Mouse (Mus musculus) adipocyte (in vitro differentiated cells): ENCODE measurements around the gene Slc24a4.
A peak's percentile ranks its signal among the peaks of the same experiment; 100 is the strongest.
"Not testable (repeated sequence)": the region's sequence is repeated elsewhere in the genome, so short reads cannot be mapped to it uniquely, and the experiment has no call there.

Source experiments
- DNase-seq: peaks from one replicate; pipeline ENCODE4 v3.0.0-alpha.2; 2016; ENCODE audit warnings: low spot score

Slc24a4 gene

DNA sequence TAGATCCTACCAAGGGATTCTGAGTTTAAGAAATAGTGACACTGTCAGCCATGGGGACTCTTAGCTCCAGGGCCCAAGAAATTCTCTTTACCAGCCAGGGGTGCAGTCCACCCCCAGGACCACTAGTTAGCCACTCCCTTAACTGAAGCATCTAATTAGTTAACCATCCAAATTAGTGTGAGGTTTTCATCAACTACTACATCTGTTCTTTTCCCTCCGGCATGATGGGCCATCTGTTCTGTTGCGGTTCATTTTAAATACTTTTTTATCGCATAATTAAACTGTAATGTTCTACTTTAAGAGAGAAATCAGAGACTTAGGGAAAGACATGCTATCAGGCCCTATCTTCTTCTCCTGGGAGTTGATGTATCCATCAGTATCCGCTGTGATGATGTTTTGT, 121.8 kb downstream of the Slc24a4 start:
- DNase-seq, result no peak

DNA sequence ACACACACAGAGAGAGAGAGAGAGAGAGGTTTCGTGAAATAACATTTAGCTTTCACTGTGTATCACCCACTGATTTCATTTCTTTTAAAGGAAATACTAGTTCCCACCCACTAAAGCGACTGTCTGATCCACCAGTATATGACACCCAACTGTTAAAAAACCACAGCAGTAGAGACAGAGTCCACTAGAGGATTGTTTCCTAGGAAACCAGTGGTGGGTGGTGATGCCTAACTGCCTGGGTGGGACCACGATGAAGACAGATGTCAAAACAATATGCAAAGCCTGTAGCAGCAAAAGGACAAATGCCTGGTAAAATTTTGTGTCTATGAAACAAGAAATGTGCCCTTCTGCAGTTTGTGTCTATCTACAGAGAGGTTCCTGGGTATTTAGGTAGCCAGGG, 122.5 kb downstream of the Slc24a4 start:
- DNase-seq, result no peak

DNA sequence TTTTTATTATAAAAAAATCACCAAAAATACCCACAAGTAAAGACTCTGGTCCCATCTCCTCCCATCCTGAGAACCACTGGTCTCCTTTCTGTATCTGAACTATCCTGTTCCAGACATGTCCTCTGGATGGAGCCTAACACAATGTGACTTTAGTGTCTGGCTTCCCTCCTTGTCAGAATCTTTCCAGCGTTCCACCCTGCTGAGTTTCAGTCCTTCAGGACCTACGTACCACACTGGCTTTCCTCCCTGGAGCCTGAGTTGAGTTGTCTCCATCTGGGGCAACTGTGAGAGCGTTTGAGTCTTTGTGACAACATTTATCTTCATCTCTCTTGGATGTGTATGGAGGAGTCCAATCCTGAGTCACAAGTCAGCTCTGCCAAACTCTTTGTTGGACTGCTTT, 123.5 kb downstream of the Slc24a4 start:
- DNase-seq, result peak; percentile 78

DNA sequence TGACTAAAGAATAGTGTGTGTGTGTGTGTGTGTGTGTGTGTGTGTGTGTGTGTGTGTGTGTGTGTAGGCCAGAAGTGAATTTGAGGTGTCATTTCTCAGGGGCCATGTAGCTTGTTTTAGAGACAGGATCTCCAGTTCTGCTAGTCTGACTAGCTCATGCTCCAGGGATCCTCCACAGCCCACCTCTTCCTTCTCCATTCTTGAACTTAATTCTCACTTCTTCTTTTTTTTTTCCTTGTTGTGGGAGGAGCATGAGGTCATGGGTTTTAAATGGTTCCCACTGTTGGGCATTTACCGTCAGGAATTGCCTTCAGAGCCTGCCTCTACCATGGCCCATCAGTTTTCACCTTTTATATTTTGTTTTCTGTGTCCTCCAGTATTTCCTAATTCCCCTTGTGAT, 124.0 kb downstream of the Slc24a4 start:
- DNase-seq, result no peak

DNA sequence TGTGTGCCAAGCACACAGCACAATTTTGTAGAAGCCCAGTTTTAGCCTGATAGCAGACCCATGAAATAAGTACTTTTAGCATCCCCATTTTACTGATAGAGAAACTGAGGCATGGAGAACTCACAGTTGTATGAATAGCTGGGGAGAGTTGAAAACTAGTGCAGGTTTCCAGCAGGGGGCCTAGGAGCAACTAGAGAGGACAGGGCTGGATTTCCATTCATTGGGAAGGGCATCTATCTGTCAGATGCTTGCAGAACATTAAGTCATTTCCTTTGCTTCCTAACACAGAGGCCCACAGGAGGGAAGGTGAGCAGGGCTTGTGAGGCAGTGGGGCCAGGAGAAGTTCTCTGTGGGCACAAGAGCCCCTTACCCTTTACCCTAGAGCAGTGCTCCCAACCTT, 126.5 kb downstream of the Slc24a4 start:
- DNase-seq, result peak; percentile 21

DNA sequence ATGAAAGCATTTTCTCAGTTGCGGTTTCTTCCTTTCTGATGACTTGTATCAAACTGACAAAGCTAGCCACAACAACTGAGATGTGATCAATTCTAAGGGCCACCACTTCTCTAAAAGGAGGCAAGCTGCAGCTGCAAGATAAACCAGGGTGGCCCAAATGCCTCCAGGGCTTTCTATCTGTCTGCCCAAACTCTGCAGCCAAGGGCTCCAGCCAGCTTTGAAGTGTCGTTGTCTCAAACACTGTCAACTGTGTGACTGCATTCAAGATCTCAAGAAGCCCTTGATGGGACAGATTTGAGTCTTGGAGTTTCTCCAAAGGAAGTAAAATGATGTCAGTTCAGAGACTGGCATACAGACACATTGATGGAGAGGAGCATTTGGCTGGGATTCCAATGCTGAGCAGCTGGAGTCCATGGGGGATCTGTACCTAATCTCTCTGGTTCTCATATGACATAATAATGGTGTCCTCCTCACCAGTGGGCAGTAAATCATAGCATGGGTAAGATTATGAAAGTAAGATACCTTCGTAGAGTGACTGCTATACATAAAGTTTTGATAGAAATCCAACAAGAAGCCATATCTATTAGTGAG, 130.1 kb downstream of the Slc24a4 start:
- DNase-seq, result no peak

DNA sequence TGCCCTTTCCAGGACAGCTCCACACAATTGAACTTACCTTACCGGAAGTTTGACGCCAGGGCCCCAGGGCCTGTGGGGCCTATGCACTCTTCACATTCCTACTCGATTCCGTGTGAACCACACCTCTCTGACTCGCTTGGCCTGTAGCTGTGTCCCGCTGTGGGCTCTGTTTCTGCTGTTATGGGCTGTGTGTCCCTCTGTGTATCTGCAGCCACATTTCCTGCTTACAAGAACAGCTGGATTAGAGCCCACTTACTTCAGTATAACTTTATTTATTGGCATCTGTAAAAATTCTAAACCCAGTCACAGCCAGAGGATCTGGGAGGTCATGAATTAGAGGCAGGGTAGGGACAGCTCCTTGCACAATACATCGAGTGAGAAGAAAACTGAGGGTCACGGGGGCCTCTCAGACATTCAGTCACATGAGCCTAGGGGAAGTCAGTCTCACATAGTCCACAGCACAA, 133.4 kb downstream of the Slc24a4 start:
- DNase-seq, result peak; percentile 19

DNA sequence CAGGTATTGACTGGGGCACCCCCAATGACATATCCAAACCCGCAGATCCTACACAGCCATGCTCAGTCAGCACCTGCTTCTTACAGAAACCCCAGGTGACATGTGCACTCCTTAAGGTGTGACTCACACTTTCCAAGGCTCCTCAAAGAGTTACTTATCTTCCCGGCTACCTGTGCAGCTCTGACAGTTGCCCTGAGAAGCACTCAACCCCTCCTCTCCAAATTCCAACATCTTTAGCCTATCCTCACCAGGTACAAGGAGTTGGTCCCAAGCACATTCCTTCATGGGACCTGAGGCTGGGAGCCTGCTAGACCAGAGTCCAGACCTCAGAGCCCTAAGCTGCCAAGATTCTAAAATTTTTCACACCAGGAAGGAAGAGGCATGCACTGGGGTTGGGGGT, 134.3 kb downstream of the Slc24a4 start:
- DNase-seq, result no peak

DNA sequence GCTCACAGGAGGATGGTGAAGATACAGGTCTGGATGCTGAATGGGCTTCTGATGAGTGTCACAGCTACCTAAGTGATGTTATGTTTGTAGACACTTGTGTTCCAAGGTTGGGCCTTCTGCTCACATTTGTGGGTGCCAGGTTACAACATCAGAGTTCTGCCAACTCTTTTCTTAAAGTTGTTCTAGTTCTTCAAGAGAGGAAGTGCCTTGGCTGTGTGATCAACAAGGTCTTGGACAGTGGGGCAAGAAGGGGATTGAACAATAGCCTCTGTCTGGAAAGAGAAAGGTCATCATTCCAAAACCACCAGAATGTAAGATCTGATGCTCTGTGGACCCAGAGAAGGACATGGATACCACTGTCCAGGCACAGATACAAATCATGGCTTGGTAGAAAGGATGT, 134.7 kb downstream of the Slc24a4 start:
- DNase-seq, result no peak

DNA sequence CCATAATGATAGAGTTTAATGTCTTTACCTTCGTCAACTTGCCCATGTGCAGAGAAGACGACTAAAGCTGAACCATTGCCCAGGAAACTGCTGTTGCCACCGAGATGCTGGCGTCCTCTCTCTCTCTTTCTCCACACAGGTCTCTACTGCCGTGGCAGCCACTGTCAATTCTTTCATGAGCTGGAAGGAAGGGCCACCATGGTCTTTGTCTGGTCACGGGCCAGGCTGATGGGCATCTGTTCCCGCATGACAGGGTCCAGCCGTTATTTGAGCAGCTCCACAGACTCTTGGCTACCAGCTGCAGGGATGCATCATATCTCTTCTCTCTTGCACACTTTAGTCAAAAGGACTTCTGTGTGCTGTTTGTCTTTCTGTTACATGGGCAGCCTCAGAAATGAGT, 137.9 kb downstream of the Slc24a4 start:
- no peak for DNase-seq

DNA sequence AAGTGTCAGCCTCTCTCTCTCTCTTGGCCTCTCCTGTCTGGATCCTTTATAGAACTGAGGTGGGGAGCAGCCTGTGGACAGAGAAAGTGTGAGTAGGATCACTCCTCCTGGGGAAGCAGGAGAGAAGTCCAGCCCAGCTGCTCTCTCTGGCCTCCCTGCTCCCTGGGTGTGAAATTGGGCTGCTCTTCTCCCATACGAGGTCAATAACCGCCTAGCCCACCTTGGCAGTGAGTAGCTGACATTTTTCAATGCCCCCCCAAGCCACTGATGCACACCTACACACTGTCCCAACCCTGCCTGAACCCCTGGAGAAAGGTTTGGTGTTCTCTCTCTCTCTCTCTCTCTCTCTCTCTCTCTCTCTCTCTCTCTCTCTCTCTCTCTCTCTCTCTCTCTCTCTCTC, 140.6 kb downstream of the Slc24a4 start:
- DNase-seq, result no peak

DNA sequence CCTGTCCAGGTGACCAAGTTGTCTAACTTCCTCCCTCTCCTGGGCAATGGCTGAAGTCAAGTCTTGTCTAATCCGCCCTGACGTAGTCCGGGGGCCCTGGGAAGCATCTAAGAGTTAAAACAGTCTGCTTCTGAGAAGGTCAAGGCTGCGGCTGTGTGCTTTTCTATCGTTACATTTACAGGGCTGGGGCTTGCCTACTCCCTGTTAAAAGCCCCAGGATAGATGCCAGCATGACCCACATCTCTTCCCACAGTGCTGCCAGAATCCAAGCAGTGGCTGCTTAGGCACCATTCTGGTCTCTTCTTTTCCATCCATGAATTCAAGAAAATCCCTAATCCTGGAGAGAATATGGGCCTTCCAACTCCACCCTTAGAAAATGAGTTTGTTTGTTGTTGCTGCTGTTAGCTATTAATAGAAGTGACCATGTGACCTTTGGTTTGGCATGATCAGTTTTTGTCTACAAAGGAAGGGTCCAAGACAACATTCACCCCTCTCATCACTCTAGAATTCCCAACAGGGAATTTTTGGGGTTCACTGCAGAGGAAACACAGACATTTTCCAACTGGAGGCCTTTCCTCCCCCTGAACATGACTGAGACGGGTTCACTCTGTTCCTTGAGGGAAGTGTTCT, 142.4 kb downstream of the Slc24a4 start:
- DNase-seq, result no peak

DNA sequence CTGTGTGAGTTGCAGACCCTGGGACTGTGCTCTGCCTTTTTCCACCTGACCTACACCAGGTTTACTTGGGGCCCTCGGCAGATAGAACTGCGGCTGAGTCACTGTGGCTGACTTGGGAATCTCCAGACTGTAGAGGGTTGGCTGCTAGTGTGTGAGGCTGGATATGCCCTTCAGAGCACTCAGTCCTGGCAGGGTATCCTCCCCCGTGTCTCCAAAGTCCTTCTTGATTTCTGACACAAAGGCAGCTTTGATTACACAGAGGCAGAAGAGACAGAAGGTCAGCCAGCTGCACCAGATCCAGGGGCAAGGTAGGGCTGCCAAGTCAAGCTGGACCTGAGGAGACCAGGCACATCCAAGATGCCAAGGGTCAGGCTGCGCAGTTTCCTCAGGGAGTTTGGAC, 142.9 kb downstream of the Slc24a4 start:
- peak; percentile 48 for DNase-seq

DNA sequence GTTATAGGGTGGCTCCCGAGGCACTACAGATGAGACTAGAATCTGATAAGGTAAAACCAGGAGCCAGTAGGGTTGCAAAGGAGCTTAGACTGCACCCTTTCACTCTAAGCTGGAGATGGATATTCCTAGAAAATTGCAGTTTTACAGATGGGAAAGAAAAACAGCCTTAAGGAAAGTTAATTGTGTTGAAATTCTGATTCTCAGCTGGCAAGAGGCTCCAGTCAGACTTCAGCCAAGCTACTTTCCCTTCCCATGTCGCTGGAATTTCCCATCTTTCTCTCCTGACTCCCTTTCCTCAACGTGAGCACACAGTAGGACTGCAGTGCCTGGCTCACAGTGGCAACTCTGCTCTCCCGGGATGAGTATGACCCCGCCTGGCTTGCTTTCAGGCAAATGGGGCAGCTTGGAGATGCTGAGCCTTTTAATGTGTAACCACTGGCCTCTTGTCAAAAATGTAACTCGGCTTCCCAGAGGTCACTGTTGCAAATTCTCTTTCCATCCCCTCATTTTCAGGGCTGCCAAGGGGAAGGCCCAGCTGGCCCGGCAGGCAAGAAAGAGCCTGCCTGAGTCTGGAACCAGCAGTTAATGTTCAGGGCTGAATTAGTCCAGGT, 147.4 kb downstream of the Slc24a4 start:
- DNase-seq, result peak; percentile 90

DNA sequence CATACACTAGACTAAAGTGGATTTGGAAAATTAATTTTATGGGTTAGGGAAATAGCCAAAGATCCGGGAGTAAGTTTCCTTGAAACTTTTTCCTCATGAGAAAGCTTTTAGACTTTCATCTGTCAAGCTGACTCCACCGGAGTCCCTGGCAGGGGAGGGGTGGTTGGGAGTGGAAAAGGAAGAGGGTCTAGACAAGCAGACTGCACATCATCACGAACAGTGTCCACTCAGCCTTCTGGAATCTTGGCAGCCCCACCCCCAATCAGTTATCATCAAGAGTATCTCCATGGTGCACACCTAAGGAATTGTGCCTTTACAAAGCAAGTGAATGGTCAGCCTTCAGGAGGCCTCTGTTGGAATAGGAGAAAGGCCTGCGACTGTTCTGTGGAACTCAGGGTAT, 151.8 kb downstream of the Slc24a4 start:
- not testable (repeated sequence) for DNase-seq

DNA sequence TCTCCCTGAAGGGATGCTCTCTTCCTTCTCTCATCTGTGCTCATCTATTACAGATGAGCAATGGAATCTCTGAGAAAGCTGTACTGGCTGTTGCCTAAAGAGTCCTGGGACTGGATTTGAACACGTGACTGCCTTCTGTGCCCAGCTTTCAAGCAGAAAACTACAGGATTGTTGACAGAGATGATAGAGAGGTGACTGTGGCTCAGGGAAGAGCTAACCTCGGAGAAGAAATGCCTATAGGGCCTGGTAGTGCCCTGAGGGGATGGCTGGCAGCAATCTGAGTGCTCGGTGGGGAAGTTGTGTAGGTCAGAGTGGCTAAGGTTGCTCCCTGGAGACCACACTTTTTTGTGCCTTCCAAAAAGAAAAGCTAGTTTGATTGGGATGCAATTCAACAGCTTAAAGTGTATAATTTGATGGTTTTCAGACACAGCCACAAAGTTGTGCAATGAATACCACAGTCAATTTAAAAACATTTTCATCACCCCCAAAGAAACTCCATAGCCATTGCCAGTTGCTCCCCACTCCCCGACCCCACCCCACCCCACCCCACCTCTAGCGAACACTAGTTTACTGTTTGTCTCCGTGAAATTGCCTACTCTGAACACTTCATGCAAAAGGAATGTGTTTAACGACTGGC, 152.5 kb downstream of the Slc24a4 start:
- no peak for DNase-seq

DNA sequence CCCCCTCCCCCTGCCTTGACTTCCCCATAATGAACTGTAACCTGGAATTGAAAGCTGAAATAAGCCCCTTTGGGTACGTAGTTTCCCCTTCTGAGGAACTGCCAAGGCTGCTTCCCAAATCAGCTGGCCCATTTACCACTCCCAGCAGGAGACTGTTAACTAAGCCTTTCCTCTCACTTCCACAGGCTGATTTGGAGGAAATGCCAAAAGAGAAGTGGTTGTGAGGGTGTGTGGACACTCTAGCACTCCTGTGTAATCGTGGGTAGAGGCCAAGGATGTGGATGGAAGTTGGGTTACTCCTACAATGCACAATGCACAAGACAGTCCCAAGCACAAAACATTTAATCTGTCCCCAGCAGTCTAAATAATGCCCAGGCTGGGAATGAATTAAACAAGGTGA, 153.6 kb downstream of the Slc24a4 start:
- no peak for DNase-seq

DNA sequence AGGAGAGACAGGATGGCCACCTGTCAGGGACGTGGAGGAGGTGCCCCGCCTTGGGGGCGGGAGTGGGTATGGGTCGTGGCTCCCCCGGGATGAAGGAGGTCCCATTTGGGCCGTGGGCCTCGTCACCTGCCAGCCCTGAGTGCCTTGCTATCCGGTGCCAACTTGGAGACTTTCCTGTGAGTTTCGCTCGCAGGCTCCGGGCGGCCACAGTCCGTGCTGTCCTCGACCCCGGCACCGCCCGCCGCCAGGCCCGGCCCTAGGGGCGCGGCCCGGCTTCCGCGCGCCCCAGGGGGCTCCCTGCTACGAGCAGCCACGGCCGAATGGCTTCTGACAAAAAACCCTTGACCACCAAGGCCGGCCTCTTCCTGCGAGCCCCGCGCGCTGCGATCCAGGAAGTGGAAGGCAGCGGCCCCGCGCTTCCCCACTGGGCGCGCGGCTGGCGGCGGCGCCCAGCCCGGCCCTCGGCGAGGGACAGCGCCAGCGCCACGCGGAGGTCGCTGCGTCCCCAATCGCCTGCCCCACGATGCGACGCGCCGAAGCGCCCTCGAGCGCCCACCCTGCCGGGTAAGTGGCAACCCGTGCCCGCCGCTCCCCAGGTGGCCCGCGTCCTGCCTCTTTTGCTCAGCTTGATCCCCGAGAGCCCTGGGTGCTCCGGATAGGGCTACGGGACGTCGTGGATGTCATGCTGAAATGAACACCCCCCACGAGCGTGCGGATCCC, 154.4 kb downstream of the Slc24a4 start, which contains the start of gene Rin3:
TSS of gene Rin3 (plus strand) at position 286 of the 720 bp plus-strand sequence.
- DNase-seq, result no peak

DNA sequence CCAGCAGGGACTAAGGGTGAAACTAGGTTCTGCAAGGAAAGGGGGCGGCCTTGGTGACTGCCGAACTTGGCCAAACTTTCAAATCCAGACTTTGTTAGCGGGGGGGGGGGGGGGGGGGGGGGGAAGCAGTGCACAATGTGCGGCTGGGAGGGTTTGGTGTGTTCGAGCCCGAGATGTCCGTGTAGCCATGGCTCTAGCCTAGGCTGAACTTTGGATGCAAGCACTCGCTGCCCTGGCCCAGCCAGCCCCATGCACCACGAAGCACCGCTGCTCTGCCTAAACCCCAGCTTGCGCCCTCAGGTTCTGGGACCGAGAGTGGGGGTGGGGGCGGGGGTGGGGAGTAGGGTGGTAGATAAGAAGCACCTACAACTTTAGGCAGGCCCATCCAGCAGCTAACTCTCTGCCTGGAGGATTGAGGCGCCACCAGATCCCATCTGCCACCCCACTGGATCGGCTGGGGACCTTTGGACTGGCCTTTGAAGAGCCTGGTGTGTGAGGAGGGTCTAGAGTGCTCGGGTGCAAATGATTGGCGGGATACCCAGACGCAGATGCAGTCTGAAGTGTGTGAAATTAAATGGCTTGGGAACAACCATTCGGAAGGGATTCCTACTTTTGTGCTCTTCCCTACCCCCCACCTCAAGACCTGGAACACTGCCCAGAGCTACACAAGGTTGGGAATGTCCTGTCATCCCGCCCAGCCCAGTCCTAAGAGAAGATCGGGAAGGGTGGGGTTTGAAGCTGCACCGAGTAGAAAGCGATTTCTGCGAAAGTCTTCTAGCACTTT, 155.1 kb downstream of the Slc24a4 start:
- peak; percentile 64 for DNase-seq

DNA sequence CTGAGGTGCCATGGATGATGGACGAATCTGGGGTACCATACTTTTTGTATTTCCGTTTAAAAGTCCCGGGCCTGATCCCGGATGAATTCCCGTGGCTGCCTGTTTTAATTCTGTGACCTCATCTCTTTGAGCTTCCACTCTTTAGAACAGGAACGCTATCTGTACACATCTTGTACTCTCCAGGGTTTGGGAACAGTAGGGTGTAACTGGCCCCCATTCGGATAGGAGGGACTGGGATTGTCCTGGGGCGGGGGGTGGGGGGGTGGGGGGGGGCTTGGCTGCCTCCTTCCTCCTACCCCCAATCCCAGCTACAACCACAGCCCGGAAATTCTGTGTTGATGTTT, 155.7 kb downstream of the Slc24a4 start:
- DNase-seq, result no peak

DNA sequence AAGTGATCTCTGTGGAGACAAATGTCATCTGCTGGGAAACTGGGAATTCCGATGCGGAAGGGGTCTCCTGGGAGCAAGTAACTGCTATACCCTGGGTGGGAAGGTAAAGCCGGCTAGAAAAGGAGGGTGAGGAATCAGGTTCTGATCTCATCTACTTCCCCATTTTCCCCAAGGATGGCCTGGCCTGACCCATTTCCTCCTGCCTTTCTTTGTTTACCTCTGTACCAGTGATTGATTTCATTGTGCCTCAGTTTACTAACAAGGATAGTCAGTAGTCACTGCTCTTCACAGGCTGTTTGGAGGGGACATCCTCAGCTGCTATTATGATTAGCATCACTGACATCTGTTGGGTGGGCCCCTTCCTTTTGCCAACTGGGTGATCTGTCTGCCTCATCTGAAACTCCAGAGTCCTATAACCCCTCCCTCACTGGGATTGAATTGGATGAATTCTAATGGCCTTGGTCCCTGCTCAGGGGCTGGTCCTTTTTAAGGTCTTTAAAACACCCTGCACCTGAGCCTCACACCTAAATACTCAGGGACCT, 156.2 kb downstream of the Slc24a4 start:
- no peak for DNase-seq

DNA sequence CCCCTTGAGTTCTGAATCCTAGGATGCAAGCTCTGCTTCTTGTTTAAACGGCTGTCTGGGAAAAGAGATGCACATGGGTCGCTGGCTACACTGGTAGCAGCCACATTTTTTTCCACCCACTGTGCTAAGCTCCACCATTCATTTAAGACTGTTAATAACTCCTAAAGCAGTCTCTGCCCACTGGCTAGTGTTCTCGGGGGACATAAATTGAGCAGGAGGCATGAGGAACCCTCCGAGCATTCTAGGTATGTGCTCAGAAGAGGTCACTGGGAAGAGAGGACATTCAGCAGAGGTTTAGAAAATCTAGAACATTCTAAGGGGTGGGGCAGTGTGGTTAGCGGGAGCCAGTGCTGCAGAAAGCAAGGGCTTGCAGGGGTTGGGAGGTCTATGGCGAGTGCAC, 156.8 kb downstream of the Slc24a4 start:
- no peak for DNase-seq
